Mouse (Mus musculus): ENCODE results near the gene Upp1.

Upp1 gene

DNA sequence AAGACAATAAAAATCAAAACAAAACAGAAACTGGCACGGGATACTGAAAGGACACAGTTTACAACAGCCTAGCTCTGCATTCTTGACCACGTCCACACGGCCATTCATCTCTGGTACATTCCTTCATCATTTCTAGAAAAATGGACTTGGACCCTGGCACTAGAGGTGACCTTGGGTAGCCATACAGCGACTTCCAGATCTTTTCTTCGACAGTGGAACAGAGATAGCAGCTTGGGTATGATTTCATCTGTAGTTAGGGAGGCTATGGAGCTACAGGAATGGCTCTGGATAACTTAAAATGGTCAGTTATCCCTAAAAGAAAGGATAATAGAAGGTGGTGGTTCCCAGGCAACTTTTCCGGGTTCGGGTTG, at the start of gene Upp1:
TSS of gene Upp1 (plus strand) at position 54 of the 371 bp plus-strand sequence.
- CTCF ChIA-PET, result interaction anchor here in 1 of 4 experiments (3.4 kb wide), 1 partner anchor 18 kb away, joined by 21 read pairs; no protein-coding TSS in a partner anchor
- POLR2A ChIA-PET, result interaction anchor here (0.5 to 13.5 kb wide), 49 partner anchors 9 to 1019 kb away, joined by 3 to 266 read pairs (median 4); partner anchors contain the start of genes Hus1 (in 3 of the 4), Gm11992 (in 2 of the 4), Sun3 (in 2 of the 4) and Abca13 (in 1 of the 4)

DNA sequence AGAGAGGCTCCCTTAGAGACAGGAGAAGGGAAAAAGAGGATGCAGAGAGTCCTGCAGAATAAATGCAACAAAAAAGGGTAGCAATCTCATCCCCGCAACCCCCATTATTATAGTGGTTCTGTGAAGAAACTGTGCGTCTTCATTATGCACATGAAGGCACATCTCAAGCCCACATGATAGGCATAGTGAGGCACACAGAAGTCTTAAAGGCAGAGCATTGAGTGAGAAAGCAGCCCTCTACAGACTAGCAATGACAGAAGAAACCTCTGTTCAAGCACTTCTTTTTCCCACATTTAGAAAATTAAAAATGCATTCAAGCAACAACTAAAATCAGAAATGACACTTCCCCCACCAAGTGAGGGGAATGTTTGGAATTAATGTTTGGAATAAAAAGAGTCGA, 41.5 kb upstream of the Upp1 start:
- CTCF ChIA-PET, result no interaction called here
- POLR2A ChIA-PET, result no interaction called here

GRCm38 (mm10) chr11:9113189-9113588, 4.7 kb upstream of the Upp1 start:
- CTCF ChIA-PET, result interaction anchor here in 1 of 4 experiments (0.8 kb wide), 1 partner anchor 22 kb away, joined by 3 read pairs; no protein-coding TSS in a partner anchor
- POLR2A ChIA-PET, result interaction anchor here in 2 of 4 experiments (1.6 to 13.5 kb wide), 4 partner anchors 10 to 20 kb away, joined by 4 to 266 read pairs (median 44); no protein-coding TSS in a partner anchor

GRCm38 (mm10) chr11:9115367-9116120, 2.4 kb upstream of the Upp1 start:
- POLR2A ChIA-PET, result interaction anchor here (0.6 to 13.5 kb wide), 52 partner anchors 9 to 1692 kb away, joined by 3 to 266 read pairs (median 4); partner anchors contain the start of genes Hus1 (in 3 of the 4), Gm11992 (in 2 of the 4) and Sun3 (in 2 of the 4)

DNA sequence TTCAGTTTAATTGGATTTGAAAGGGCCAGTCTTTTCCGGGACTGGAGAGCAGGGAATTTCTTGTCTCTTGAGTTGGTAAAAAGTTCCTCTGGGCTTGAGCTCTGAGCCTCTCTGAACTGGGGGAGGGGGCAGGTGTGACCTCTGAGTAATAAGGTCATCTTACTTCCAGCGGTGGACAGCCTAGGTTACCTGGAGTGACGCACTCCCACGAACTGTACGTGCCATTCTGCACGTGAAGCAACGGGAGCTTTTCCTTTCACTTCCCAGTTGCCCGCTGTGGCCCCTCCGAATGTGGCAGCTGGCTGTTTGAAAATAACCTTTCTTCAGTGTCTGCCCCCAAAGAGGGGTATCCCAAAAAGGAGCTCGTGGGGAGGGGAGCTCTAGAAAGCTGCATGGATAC, 1.8 kb upstream of the Upp1 start:
- ChIA-PET POLR2A (interaction anchor here (0.5 to 13.5 kb wide), 79 partner anchors 9 to 1693 kb away, joined by 3 to 266 read pairs (median 4); partner anchors contain the start of genes Hus1 (in 3 of the 4), Gm11992 (in 2 of the 4) and Sun3 (in 2 of the 4)), CTCF (interaction anchor here (1.0 to 3.4 kb wide), 6 partner anchors 20 to 134 kb away, joined by 3 to 21 read pairs (median 4); no protein-coding TSS in a partner anchor)

More at GRCm38 (mm10) chr11:9115367-9116120, 2.4 kb upstream of the Upp1 start:
- CTCF ChIA-PET, result interaction anchor here in 3 of 4 experiments (0.8 to 3.4 kb wide), 6 partner anchors 20 to 132 kb away, joined by 3 to 21 read pairs (median 4); no protein-coding TSS in a partner anchor

DNA sequence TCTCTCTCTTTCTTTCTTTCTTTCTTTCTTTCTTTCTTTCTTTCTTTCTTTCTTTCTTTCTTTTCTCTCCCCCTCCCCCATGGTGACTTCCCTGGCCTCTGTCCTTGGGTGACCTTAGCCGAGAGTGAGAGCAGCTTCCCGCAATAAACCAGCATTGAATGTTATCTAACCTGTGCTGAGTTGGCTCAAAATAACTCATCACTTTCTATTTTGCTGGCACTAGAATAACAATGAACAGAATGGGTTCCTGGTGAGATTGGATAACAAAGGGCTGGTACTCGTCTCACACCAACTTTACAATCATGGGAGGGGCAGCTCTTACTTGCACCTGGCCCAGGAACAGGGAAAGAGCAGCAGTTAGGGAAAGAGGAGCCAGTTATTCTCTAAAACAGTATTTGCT, 987 bp upstream of the Upp1 start:
- ChIA-PET CTCF (interaction anchor here (0.6 to 3.4 kb wide), 6 partner anchors 19 to 496 kb away, joined by 3 to 21 read pairs (median 4); no protein-coding TSS in a partner anchor), POLR2A (interaction anchor here (0.5 to 13.5 kb wide), 101 partner anchors 10 to 1693 kb away, joined by 3 to 266 read pairs (median 4); partner anchors contain the start of genes Hus1 (in 3 of the 4), Gm11992 (in 2 of the 4), Sun3 (in 2 of the 4) and Abca13 (in 1 of the 4))

GRCm38 (mm10) chr11:9117358-9118049, 399 bp upstream of the Upp1 start:
- ChIA-PET CTCF (interaction anchor here (1.3 to 3.4 kb wide), 5 partner anchors 18 to 135 kb away, joined by 3 to 21 read pairs (median 5); no protein-coding TSS in a partner anchor), POLR2A (interaction anchor here (0.6 to 13.5 kb wide), 93 partner anchors 10 to 1480 kb away, joined by 3 to 266 read pairs (median 4); partner anchors contain the start of genes Hus1 (in 3 of the 4), Gm11992 (in 2 of the 4), Sun3 (in 2 of the 4) and Abca13 (in 1 of the 4))

DNA sequence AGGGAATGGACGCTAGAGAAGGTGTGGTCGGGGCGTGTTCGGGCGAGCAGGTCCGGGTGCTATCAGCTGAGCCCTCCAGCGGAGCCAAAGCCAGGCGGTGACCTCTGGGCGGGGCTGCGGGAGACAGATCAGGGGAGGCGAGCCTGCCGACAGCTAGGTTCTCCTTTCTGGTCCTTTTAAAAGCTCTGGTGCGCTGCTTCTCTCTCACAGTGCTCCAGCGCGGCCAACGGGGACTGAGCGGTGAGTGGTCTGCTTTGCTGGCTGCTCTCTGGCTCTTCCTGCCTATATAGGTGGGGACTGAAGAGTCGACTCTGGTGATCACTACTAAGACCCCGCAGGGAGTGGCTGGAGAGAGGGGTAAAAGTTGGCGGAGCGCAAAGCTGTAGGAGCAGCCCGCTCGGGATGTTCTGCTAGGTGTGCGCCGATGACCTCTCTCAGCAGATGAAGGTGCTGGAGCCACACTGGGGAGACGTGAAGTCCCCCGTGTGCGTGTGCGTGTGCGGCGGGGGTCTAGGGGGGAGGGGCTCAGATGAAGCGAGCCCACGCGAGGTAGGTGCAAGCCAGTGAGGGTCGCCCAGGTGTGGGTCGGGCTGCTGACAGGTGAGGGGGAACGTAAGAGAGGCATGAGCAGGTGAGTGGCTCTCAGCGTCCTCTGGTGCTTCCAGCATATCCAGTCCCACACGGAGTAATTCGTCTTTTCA, 668 bp downstream of the Upp1 start:
- POLR2A ChIA-PET, result interaction anchor here (0.5 to 13.5 kb wide), 35 partner anchors 9 to 1018 kb away, joined by 3 to 266 read pairs (median 5); partner anchors contain the start of genes Hus1 (in 3 of the 4), Abca13 (in 1 of the 4), Gm11992 (in 1 of the 4) and Sun3 (in 1 of the 4)
- CTCF ChIA-PET, result interaction anchor here in 1 of 4 experiments (3.4 kb wide), 1 partner anchor 17 kb away, joined by 21 read pairs; no protein-coding TSS in a partner anchor

DNA sequence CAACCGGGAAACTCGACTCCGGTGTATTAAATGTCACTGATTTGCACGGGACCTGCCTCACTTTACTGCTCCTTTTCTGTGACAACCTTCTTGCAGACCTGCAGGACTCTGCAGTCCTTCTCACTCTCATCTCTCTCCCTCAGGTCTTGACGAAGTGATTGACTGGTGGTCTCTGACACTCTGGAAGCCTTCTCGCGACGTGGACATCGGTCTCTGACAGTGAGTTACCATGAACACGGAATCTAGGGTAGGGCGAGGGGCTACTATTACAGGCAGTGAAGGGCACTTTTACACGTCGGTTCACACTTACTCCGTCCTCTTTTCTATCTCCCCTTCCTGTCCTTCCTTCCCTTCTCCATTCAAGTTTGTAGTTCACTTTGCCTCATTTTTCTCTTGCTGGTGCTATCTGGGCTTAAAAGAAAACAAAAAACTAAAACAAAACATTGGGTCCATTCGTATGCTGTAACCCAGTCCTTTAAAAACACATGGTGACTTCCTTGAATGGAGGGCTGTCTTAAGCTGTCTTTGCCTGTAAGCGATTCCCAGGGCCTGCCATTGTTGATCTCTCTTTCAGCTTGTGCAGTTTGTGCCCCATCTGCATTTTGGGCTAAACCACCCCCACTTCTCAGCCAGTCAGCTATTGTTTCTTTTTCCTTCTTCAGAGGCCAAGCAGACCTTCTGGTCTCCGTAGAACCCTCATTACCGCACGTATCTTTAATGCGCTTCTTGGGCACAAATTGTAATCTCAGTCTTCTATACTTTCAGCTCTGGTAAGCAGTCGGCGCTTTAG, 1.5 kb downstream of the Upp1 start:
- POLR2A ChIA-PET, result interaction anchor here in 3 of 4 experiments (0.7 to 13.5 kb wide), 17 partner anchors 8 to 461 kb away, joined by 3 to 266 read pairs (median 4); partner anchors contain the start of genes Gm11992 (in 1 of the 3), Hus1 (in 1 of the 3) and Sun3 (in 1 of the 3)
- CTCF ChIA-PET, result interaction anchor here in 1 of 4 experiments (0.8 kb wide), 1 partner anchor 17 kb away, joined by 4 read pairs; no protein-coding TSS in a partner anchor

GRCm38 (mm10) chr11:9122315-9122714, 4.4 kb downstream of the Upp1 start:
- ChIA-PET CTCF (no interaction called here), POLR2A (interaction anchor here in 3 of 4 experiments (0.7 to 16.0 kb wide), 10 partner anchors 4 to 1050 kb away, joined by 3 to 266 read pairs (median 14); partner anchors contain the start of genes Hus1 (in 2 of the 3) and Upp1 (in 1 of the 3))

GRCm38 (mm10) chr11:9126373-9127107, 8.6 kb downstream of the Upp1 start:
- ChIA-PET POLR2A (interaction anchor here (0.9 to 16.0 kb wide), 8 partner anchors 8 to 123 kb away, joined by 3 to 266 read pairs (median 5); partner anchors contain the start of gene Upp1 (in 2 of the 4)), CTCF (interaction anchor here in 3 of 4 experiments (0.9 to 1.0 kb wide), 3 partner anchors 9 to 143 kb away, joined by 3 to 7 read pairs (median 4); no protein-coding TSS in a partner anchor)

- ChIA-PET CTCF (no interaction called here), POLR2A (interaction anchor here in 3 of 4 experiments (1.1 to 16.0 kb wide), 4 partner anchors 9 to 12 kb away, joined by 4 to 266 read pairs (median 34); partner anchors contain the start of gene Upp1 (in 2 of the 3))
Measured at GRCm38 (mm10) chr11:9128110-9128509, 10.2 kb downstream of the Upp1 start.

GRCm38 (mm10) chr11:9129528-9129927, 11.6 kb downstream of the Upp1 start:
- ChIA-PET CTCF (no interaction called here), POLR2A (interaction anchor here in 2 of 4 experiments (1.3 to 16.0 kb wide), 4 partner anchors 8 to 146 kb away, joined by 3 to 266 read pairs (median 34); partner anchors contain the start of gene Upp1 (in 2 of the 2))

GRCm38 (mm10) chr11:9131688-9132087, 13.8 kb downstream of the Upp1 start:
- ChIA-PET CTCF (interaction anchor here in 2 of 4 experiments (0.6 to 1.3 kb wide), 3 partner anchors 18 to 439 kb away, joined by 3 to 6 read pairs (median 3); no protein-coding TSS in a partner anchor), POLR2A (interaction anchor here in 3 of 4 experiments (0.6 to 16.0 kb wide), 11 partner anchors 8 to 495 kb away, joined by 3 to 266 read pairs (median 16); partner anchors contain the start of gene Upp1 (in 2 of the 3))

- ChIA-PET CTCF (interaction anchor here (0.5 to 3.5 kb wide), 47 partner anchors 9 to 712 kb away, joined by 3 to 101 read pairs (median 4); partner anchors contain the start of genes Hus1 (in 2 of the 4), Gm11992 (in 1 of the 4), Sun3 (in 1 of the 4) and Upp1 (in 1 of the 4)), POLR2A (interaction anchor here (0.5 to 16.0 kb wide), 32 partner anchors 9 to 500 kb away, joined by 3 to 266 read pairs (median 5); partner anchors contain the start of genes Upp1 (in 3 of the 4) and Hus1 (in 2 of the 4))
Measured at GRCm38 (mm10) chr11:9135589-9136246, 17.8 kb downstream of the Upp1 start.
